Mouse (Mus musculus) left cerebral cortex, adult 2 months (tissue): ENCODE data around the gene Alk. TPM values are rescaled to one million over a fixed set of nuclear protein-coding genes. Genes with fewer than 3 reads are reported as not detected.

Experiments
- DNase-seq, 2 experiments: peaks; one replicate each; pipeline ENCODE4 v3.0.0; 2021 to 2022; ENCODE audit warnings: low spot score in 2 of 2, mixed read lengths in 1 of 2; ENCODE audit errors: extremely low spot score in 1 of 2
- H3K27ac ChIP-seq: fragments of 200-600 bp; 2 replicates; pipeline ENCODE4 v1.8.1; 2022
- H3K4me3 ChIP-seq: fragments of 200-600 bp; 2 replicates; pipeline ENCODE4 v1.8.1; 2022
- CTCF ChIP-seq: fragments of 200-600 bp; IDR thresholded peaks from 2 replicates; pipeline ENCODE4 v1.8.1; 2022; ENCODE audit warnings: antibody characterized with exemption, mild to moderate bottlenecking, moderate library complexity
- intact Hi-C: fragments of 180-260 bp; cut with DNase I; formaldehyde crosslinking; loops from one replicate; pipeline ENCODE4 v1.15.1; 2025
- total RNA-seq, 2 experiments: library from RNA; stranded (reverse); gene quantifications; 2 replicates each; pipeline ENCODE4 v1.2.3; 2021

Alk gene
- total RNA-seq, 2 experiments from 2014 or later: 8.5 to 9.0 TPM

DNA sequence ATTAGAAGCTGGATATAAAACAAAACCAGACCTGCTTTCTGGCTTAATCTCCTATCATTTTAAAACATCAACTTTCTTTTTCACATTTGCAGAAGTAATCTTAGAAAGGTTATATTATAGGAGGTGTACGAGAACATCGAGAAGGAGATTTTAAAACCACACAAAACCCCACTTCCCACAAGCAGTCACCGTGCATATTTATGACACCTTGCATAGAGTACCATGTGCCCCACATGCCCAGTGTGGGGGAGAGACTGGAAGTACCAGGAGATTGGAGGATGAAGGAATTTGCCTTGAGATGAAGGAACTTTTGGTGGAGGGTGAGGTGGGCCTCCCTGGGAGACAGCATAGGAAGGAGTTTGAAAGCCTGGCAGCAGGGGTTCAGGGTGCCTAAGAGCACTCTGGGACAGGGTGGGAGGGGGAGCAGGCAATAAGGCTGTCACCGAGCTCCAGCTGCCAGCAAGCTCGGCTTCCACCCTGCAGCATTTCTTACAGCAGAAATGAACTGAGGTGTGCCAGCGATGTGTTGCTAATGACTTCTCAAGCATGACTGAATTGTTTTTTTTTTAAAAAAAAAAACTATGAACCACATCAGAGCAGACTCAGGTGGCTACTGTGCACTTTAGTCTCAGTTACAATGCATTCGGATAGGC is 459.4 kb downstream of the Alk start:
- Histone ChIP-seq H3K27ac (no peak overlapping the region), H3K4me3 (no peak overlapping the region)
- DNase-seq: no peak
- no peak for TF ChIP-seq CTCF
- intact Hi-C loops: no loop called here

DNA sequence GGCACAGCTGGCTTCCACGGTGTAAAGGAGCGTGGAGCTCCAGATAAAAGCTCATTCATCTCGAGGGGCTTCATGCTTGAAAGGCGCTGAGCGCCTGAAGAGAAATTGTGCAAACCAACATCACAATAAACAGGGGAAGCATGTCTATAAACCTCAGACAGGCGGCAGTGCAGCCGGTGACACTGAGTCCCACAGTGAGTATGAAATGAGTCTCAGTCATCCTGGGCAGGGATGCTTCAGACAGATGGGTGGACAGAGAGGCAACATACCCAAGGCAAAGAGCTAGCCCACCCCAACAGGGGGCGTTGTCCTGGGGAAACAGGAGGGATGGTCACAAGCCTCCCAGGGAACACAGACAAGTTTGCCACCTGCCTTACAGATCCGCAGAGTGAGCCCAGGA is 460.0 kb downstream of the Alk start:
- Histone ChIP-seq H3K27ac (no peak overlapping the region), H3K4me3 (no peak overlapping the region)
- no peak for DNase-seq
- intact Hi-C loops: no loop called here
- TF ChIP-seq CTCF: no peak

DNA sequence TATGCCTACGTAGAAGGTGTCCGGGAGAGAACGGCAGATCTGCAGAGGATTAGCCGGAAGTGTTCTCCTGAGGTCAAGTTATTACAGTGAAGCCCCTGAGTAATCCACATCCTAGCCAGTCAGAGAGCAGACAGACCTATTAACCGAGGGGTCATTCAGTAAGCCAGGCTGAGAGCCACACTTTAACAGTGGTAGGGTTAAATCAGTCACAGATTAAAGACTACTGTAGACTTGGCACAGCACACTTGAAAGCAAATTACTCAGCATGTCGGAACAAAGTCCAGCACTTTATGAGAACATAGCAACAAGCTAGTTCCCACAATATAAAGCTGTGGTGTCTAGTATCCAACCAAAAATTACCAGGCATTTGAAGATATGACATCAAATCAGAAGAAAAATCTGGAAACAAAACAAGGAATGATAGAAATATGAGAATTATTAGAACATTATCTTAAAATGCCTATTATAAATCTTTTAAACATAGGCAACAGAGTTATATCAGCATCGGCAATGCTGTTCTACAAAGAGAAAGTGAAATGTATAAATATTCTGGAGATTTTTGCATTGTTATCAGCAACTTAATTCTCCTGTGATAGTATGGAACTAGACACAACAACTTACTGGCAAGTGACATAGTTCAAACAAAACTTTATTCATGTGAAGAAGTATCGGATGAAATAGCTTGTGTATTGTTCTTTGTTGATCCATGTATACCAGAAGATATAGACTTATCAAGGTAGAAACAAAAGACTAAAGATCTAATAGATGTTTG is 472.1 kb downstream of the Alk start:
- DNase-seq: no peak
- no peak for TF ChIP-seq CTCF
- no peak overlapping the region for H3K4me3 ChIP-seq
- no peak overlapping the region for H3K27ac ChIP-seq
- intact Hi-C loops: no loop called here

DNA sequence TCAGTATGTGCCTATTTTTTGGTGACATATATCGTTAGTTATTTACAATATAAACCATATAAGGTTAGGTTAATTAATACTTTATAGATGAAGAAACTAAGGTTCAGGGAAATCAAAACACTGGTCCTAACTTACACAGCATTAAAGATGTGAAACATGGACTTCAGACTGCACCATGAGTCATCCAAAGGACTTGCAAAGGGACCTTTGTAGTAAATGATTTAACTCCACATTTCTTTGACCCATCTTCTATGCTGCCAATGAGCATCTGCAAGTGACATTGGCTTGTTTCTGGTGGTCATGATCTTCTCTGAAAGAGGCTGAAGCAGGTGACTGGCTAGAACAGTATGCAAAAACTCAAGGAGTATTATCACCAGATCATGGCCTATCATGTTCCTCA is 482.8 kb downstream of the Alk start:
- TF ChIP-seq CTCF: no peak
- no peak overlapping the region for H3K4me3 ChIP-seq
- DNase-seq: no peak
- intact Hi-C loops: no loop called here
- H3K27ac ChIP-seq: no peak overlapping the region

DNA sequence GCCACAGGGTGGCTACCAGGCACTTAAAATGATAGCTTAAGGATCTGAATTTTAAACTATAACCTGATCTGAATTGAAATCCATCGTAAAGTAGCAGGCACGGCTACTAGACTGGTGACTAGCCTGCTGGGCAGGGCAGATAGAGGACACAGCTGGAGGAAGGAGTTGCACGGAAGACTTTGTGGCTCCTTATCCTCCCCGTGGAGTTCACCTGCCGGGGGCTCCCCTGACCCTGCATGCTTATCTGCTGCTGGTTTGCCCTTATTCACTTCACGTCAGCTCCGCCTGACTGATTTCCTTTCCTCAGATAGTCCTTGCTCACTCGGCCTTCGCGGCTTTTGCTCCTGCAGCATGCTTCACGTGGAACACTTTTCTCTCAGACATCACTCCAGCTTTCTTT is 484.1 kb downstream of the Alk start:
- Histone ChIP-seq H3K4me3 (no peak overlapping the region), H3K27ac (no peak overlapping the region)
- intact Hi-C loops: no loop called here
- no peak for DNase-seq
- TF ChIP-seq CTCF: no peak

DNA sequence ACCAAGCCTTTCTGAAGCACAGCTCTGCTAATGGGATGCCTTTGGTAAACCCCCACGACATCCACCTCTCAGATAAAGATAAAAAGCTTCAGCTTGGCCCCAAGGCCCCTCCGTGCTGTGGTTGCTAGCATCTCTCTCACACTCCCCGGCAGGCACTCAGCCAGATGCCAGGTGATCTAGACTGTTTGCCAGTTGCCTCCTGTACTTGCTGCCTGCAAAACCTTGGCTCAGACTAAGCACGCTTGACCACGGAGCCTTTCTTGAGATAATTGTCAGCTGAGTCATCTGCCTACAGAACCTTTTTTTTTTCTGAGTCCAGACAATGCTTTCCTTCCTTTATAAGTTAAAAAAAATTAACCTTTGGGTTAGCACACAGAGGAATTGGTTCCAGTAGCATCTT is 486.1 kb downstream of the Alk start:
- no peak overlapping the region for H3K4me3 ChIP-seq
- intact Hi-C loops: no loop called here
- no peak for TF ChIP-seq CTCF
- H3K27ac ChIP-seq: no peak overlapping the region
- no peak for DNase-seq

DNA sequence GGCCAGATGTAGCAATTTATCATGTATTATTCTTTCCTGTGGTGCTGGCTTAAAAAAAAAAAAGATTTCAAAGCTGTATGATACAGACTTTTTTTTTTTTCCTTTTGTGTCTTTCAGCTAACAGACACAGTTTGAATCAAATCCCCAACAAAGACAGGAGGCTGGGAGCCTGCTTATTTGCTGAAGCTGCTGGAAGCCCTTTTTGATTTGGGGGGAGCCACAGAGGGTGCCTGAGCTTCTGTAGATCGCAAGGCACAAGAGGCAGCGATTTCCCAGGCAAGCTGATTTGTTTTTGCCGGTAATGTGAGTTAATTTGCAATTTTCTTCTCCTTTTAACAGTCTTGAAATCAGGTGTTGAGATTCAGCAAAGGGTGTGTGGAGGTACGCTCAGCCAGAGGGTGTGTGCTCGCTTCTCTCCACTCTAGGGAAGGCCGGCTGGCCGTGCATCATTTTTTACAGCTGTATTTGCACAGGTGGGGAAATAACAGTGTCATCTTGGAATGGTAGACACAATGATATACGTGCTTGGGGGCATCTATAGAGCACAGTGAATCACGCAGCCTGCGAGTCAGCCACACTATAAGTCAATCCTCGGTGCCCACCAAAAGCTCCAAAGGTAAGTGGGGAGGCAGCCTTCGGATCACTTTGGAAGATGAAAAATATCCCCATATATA is 489.0 kb downstream of the Alk start:
- Histone ChIP-seq H3K27ac (no peak overlapping the region), H3K4me3 (no peak overlapping the region)
- no peak for TF ChIP-seq CTCF
- intact Hi-C loops: no loop called here
- DNase-seq: no peak

DNA sequence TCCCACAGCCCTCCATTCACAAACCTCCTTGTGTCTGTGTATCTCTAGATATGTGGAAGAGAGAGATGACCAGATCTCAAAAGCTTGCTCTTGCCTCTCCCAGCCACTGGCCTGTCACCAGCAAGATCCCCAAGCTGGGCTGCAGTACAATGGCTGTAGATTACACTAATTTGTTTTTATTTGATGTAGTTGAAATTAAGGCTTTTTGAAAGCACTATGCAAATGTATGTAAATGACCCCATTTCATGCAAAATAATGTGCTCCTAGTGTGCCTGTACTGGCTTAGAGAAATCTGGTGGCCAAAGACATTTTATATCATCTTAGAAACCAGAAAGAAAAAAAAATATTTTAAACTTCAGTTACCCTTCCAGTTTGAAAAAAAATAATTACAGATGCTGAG is 492.4 kb downstream of the Alk start:
- no peak overlapping the region for H3K27ac ChIP-seq
- DNase-seq: no peak
- TF ChIP-seq CTCF: no peak
- no peak overlapping the region for H3K4me3 ChIP-seq
- intact Hi-C loops: no loop called here

DNA sequence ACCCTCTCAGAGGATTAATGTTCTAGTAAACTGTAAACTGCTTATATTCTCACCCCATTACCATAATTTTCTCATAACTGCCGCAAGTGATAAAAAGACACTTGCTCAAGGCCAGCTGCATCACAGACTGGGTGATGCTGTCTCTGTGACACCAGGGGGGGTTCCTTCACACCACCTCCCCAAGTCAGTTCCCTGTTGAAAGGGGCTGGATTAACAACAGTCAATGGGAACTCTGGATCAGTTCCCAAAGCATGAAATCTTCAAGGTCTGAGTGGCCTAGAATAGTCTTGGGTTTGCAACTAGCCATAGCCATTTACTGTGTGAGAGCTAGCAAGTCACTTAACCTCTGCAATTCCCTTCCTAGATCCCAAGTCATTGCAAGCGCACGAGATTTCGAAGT is 492.9 kb downstream of the Alk start:
- H3K27ac ChIP-seq: no peak overlapping the region
- DNase-seq: no peak
- H3K4me3 ChIP-seq: no peak overlapping the region
- no peak for TF ChIP-seq CTCF
- intact Hi-C loops: no loop called here

DNA sequence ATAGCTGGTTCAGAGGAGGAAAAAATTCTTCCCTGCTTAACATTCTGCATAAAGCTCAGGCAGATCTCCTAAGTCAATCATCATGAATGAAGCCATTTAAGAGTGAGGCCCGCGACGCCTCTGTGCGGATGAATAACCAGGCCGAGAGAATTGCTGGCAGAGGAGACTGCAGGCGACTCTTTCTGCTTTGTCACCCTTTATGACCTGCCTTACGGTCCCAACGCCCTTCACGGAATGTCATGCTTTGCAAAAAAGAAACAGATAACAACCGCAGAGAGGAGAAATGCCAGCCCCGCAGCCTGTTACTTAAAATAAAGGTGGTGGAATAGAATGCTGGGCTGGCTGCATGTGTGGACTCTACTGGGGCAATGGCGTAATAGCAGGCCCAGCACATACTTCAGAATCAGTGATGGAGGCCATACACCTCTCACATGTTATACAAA is 517.1 kb downstream of the Alk start:
- TF ChIP-seq CTCF: no peak
- intact Hi-C loops: no loop called here
- Histone ChIP-seq H3K4me3 (no peak overlapping the region), H3K27ac (no peak overlapping the region)
- DNase-seq: no peak

DNA sequence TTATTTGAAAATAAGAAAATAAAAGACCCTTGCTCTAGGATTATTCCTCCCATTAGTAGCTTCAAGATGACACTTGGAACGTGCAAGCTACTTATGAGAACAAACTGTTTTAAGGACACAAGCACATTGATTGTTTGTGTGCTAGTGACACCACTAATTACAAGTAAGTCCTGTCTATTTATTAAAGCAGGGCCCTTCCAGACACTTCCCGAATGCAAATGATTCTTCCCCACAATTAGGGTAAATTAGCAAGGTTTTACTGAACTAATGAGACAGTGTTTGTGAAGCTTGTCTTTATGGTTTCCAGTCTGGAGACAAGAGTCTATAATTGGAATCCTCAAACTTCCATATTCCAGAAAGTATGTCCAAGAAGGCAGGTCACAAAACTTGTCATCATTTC is 523.0 kb downstream of the Alk start:
- no peak for TF ChIP-seq CTCF
- no peak for DNase-seq

DNA sequence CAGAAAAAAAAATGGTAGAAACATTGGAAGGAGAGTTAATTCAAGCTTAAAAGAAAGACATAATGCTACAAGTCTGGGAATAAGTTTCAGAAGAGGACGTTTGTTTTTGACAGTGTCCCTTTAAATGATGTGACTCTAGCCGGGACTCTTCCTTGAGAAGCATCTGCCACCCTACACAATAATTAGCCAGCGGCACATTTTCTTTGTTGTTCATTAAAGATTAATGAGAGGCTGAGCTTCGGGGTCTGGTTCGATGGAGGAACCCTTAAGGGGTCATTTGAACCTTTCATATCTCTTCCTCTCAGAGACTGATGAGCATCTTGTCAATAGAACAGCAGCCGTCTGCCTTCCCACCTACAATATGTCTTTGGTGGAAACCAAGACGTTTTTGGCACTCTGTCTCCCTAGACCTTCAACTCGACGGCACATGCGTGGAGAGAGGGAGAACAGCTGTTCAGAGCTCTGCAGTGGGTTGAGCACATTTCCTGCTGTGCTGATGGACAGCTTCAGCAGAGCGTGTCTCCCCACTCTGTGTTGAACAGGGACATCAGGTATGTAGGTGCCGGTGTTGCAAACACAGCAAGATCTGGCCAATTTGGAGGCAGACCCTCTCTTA is 528.0 kb downstream of the Alk start:
- TF ChIP-seq CTCF: no peak
- H3K27ac ChIP-seq: no peak overlapping the region
- DNase-seq: peak in 1 of 2 experiments; percentile 15
- H3K4me3 ChIP-seq: no peak overlapping the region
- intact Hi-C loops: no loop called here

More for the DNA sequence above, 523.0 kb downstream of the Alk start:
- Histone ChIP-seq H3K4me3 (no peak overlapping the region), H3K27ac (no peak overlapping the region)
- intact Hi-C loops: no loop called here
